Mouse (Mus musculus): ENCODE data around the gene Tsc22d4. TPM values are rescaled to one million over a fixed set of nuclear protein-coding genes. Genes with fewer than 3 reads are reported as not detected.

The Tsc22d4 gene
- total RNA-seq, 4 experiments from 2014 or later = 237 to 281 (median 242) TPM

DNA sequence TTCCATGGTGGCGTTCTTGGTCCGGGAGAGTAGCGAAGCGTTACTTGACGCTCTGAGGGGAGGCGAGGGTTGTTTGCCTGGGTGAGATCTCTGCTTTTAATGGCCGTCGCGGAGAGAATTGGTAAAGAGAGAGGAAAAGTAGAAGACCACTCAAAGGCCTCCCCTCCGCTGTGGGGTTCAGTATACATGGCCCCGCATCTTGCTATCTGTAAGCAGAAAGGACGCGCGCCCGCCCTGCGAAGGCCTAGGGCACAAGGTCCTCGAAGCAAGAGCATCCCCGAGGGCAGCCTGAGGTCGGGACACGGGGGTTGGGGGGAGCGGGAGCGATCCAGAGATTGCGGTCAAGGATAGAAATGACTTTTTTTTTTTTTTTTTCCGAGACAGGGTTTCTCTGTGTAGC lies 42.6 kb downstream of the Tsc22d4 start:
- DNase-seq (ENCODE audit: low spot score) = no peak

DNA sequence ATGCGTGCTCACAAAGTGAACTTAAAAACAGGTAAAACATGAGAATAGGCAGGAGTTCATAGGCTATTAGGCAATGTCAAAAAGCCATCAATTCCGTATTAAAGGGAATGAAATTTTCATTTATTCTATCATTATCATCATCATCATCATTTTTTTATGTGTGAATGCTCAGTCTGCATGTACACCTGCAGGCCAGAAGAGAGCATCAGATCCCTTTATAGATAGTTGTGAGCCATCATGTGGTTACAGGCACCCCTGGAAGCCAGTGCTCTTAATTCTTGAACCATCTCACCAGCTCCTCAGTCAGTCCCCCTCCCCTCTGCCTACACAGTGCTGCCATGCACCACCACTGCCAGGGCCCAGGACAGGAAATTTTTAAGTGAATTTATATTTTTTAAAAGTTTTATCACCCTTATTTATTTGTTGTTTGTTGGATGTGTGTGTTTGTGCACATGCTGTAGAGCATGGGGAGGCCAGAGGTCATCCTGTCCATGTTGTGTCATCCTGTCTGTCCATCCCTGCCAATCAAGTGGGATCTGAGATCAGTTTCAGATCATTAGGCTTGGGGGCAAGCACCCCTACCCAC lies 43.5 kb downstream of the Tsc22d4 start:
- DNase-seq (ENCODE audit: low spot score) = no peak

DNA sequence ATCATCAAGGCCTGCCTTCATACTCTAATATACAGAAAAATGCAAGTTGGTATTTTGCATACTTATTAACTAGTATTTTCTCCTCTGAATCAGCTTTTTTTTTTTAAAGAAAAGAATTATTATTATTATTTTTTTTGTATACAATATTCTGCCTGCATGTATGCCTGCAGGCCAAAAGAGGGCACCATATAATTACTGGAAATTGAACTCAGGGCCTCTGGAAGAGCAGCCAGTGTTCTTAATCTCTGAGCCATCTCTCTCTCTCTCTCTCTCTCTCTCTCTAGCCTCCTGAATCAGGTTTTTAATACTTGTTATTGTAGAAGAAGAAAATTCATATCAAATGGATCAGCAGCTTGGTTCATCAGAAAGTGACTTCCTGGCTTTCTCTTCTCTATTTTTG lies 46.0 kb downstream of the Tsc22d4 start:
- no peak for DNase-seq (ENCODE audit: low spot score)

DNA sequence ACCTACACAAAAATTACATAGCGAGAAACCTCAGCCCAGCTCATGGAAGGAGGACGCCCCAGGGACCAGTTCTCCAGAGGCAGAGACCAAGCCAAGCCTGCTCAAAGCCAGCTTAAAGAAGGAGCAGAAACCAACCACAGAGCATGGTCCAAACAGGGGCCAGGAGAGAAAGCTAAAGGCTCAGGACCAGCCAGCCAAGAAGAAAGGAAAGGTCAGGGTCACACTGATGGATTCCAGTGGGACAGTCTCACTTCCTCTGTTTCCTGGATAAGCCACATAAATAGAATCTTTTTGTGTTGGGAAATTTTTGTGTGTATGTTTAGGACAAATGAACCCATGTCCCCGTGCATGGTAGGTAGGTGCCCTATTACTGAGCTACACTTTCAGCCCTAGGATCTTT lies 51.1 kb downstream of the Tsc22d4 start:
- DNase-seq (ENCODE audit: low spot score) = no peak

DNA sequence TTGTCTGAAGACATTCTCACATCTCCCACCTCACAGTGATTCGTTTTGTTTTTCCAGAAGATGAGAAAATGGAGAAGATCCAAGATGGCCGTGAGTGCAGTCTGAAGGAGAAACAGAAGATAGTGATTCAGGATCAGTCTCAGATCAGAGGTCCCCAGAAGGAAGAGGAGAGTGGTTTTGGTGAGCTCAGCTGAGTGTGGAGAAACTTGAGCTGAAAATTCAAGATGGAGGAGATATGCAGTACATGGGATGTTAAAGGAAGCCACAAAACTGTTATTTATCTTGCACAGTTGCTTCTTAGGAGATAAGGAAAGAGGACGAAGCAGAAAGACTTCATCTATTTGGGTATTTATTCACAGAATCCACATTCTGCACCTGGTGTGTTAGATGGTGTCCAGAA lies 55.4 kb downstream of the Tsc22d4 start:
- DNase-seq (ENCODE audit: low spot score) = no peak

DNA sequence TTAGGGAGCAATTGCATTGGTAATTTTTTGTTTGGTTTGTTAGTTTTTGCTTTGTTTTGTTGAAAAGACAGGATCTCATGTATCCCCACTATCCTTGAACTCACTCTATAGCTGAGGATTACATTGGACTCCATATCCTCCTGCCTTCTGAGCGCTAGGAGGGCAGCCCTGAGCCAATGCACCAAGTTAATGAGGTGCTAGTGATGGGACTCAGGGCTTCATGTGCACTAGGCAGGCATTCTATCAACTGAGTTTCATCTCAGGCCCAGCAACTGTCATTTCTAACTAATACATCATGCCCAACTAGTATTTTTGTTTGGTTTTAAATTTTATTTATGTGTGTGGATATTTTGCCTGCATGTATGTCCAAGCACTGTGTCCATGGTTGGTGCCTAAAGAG lies 60.6 kb downstream of the Tsc22d4 start:
- DNase-seq (ENCODE audit: low spot score) = no peak

DNA sequence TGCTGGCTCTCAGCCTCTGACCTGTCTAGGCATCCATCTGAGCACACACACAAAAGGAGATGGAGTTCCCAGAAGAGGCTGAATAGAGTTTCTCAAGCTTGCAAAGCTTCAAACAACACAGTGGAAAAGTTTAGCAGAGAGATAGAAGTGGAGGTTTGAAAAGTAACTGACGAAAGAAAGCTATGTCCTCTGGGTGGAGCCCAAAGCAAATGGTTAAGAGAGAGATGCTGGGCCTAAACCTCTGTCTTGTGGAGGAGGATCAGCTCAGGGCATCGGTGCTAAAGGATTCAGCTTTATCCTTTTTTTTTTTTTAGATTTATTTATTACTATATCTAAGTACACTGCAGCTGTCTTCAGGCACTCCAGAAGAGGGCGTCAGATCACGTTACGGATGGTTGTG lies 62.8 kb downstream of the Tsc22d4 start:
- DNase-seq (ENCODE audit: low spot score) = no peak

DNA sequence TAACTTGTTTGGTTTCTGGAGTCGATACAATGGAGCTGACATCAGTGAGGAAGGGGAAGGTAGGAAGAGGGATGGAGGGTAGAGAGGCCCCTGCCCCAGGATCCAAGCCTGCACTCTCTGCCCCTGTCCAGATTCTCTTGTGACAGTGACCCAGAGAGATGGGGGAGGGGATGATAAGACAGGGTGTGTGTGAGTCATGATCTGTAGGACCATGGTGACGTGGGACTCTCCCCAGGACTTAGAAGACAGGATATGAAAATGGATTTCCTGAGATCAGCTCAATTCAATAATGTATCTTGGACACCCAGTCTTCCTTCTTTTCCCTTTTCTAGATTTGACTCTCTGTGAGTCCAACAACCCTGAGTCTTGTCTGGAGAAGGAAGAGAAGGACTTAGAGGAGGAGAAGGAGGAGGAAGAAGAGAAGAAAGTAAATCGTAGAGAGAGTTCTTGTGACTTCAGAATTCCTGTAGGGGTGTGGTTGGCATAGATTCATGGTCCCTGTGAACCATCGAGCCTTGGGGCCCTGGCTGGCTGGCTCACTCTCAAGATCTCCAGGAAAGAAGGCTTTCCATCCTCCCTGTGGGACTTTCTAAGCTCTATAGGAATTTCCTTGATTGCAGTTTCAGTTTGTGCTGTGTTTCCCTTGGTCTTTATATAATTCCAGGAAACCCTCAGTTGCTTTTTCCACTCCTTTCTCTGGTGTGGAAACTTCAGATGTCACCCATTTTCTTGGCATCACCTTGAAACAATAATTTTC lies 72.1 kb downstream of the Tsc22d4 start:
- DNase-seq (ENCODE audit: low spot score) = no peak

Other genes with a start within 250 kb of the Tsc22d4 start
- 10 to 100 TPM; 15.0 to 18.3 (median 16.2) TPM for gene Pop7, start 243.2 kb upstream of the Tsc22d4 start, total RNA-seq (2022)
- 10 to 100 TPM; 25.5 to 37.3 (median 27.2) TPM for gene Gigyf1, start 227.2 kb upstream of the Tsc22d4 start, total RNA-seq (2022)
- gene Epo, start 212.5 kb upstream of the Tsc22d4 start, total RNA-seq (2022) = not detected
- 100 to 1,000 TPM; 243 to 256 (median 246) TPM for gene Gnb2, start 212.2 kb upstream of the Tsc22d4 start, total RNA-seq (2022)
- not detected for gene Actl6b, start 192.2 kb upstream of the Tsc22d4 start, total RNA-seq (2022)
- gene Tfr2, start 175.9 kb upstream of the Tsc22d4 start, total RNA-seq (2022) = under 1 TPM in 1 of 4 experiments, not detected in 3; 0.09 TPM
- 10 to 100 TPM in 3 of 4 experiments, 1 to 10 TPM in 1; 9.0 to 17.6 (median 14.4) TPM for gene Mospd3, start 144.7 kb upstream of the Tsc22d4 start, total RNA-seq (2022)
- gene Pcolce, start 131.9 kb upstream of the Tsc22d4 start, total RNA-seq (2022) = 10 to 100 TPM; 38.9 to 46.0 (median 42.2) TPM
- under 1 TPM; 0.19 to 0.29 (median 0.23) TPM for gene Fbxo24, start 116.7 kb upstream of the Tsc22d4 start, total RNA-seq (2022)
- 10 to 100 TPM; 13.1 to 17.8 (median 17.1) TPM for gene Lrch4, start 116.6 kb upstream of the Tsc22d4 start, total RNA-seq (2022)
- 1 to 10 TPM; 2.3 to 4.2 (median 2.7) TPM for gene Gm20605, start 116.6 kb upstream of the Tsc22d4 start, total RNA-seq (2022)
- gene Sap25, start 104.4 kb upstream of the Tsc22d4 start, total RNA-seq (2022) = 1 to 10 TPM; 1.6 to 4.0 (median 2.8) TPM
- under 1 TPM; 0.30 to 0.94 (median 0.56) TPM for gene Irs3, start 100.0 kb upstream of the Tsc22d4 start, total RNA-seq (2022)
- 10 to 100 TPM; 13.1 to 23.0 (median 15.4) TPM for gene Agfg2, start 61.0 kb upstream of the Tsc22d4 start, total RNA-seq (2022)
- under 1 TPM; 0.35 to 0.89 (median 0.81) TPM for gene Nyap1, start 4.1 kb upstream of the Tsc22d4 start, total RNA-seq (2022)
- 10 to 100 TPM in 1 of 4 experiments, 1 to 10 TPM in 3; 7.9 to 12.7 (median 8.6) TPM for gene Ppp1r35, start 33.1 kb downstream of the Tsc22d4 start, total RNA-seq (2022)
- 10 to 100 TPM; 28.9 to 34.2 (median 31.4) TPM for gene Mepce, start 41.9 kb downstream of the Tsc22d4 start, total RNA-seq (2022)
- gene Zcwpw1, start 42.1 kb downstream of the Tsc22d4 start, total RNA-seq (2022) = under 1 TPM; 0.31 to 0.57 (median 0.54) TPM
- gene Pilra, start 90.6 kb downstream of the Tsc22d4 start, total RNA-seq (2022) = 1 to 10 TPM in 3 of 4 experiments, under 1 TPM in 1; 0.87 to 4.1 (median 2.1) TPM
- 1 to 10 TPM in 2 of 4 experiments, under 1 TPM in 2; 0.44 to 2.8 (median 1.1) TPM for gene Pilrb1, start 112.4 kb downstream of the Tsc22d4 start, total RNA-seq (2022)
- 1 to 10 TPM in 1 of 4 experiments, under 1 TPM in 2, not detected in 1; 0.65 to 5.4 (median 0.75) TPM for gene Pilrb2, start 126.1 kb downstream of the Tsc22d4 start, total RNA-seq (2022)
- gene Cyp3a13, start 175.9 kb downstream of the Tsc22d4 start, total RNA-seq (2022) = under 1 TPM; 0.19 to 0.34 (median 0.32) TPM
- under 1 TPM; 0.09 to 0.34 (median 0.24) TPM for gene Gjc3, start 217.4 kb downstream of the Tsc22d4 start, total RNA-seq (2022)
- gene Azgp1, start 235.8 kb downstream of the Tsc22d4 start, total RNA-seq (2022) = not detected

Measured in heart, adult 8-10 months (tissue).